Mouse (Mus musculus) kidney, embryonic 14.5 days (tissue): ENCODE data around the gene Muc1. TPM values are rescaled to one million over a fixed set of nuclear protein-coding genes. Genes with fewer than 3 reads are reported as not detected.

ENCODE experiments used
- ATAC-seq: fragments of 200-750 bp; cut with Nextera tagmentation; 2 replicates; pipeline ENCODE4 v1.8.0; 2017; ENCODE audit warnings: moderate number of reproducible peaks, mild to moderate bottlenecking, moderate TSS enrichment, moderate library complexity; ENCODE audit not compliant: low FRiP score, low TSS enrichment
- H3K27ac ChIP-seq: fragments of 300-500 bp; sonication (generic); 2 replicates; pipeline ENCODE4 v1.5.1; 2014; ENCODE audit warnings: low read depth, mild to moderate bottlenecking, low read length, moderate library complexity, mixed read lengths
- H3K27me3 ChIP-seq: fragments of 300-500 bp; sonication (generic); 2 replicates; pipeline ENCODE4 v1.6.1; 2014; ENCODE audit warnings: mild to moderate bottlenecking, low read length; ENCODE audit not compliant: control insufficient read depth, insufficient read depth
- H3K36me3 ChIP-seq: fragments of 300-500 bp; sonication (generic); 2 replicates; pipeline ENCODE4 v1.6.1; 2014; ENCODE audit warnings: low read length, mixed read lengths; ENCODE audit not compliant: control insufficient read depth, insufficient read depth
- H3K4me1 ChIP-seq: fragments of 300-500 bp; sonication (generic); 2 replicates; pipeline ENCODE4 v1.6.1; 2014; ENCODE audit warnings: low read length, mixed read lengths; ENCODE audit not compliant: control insufficient read depth, insufficient read depth
- H3K4me2 ChIP-seq: fragments of 300-500 bp; sonication (generic); replicated peaks from 2 replicates; pipeline ENCODE4 v1.6.1; 2014; ENCODE audit warnings: low read depth, mild to moderate bottlenecking, low read length
- H3K4me3 ChIP-seq: fragments of 300-500 bp; sonication (generic); 2 replicates; pipeline ENCODE4 v1.5.1; 2014; ENCODE audit warnings: mild to moderate bottlenecking, low read length
- H3K9ac ChIP-seq: fragments of 300-500 bp; sonication (generic); 2 replicates; pipeline ENCODE4 v1.6.1; 2014; ENCODE audit warnings: low read depth, mild to moderate bottlenecking, low read length, moderate library complexity
- H3K9me3 ChIP-seq: fragments of 300-500 bp; sonication (generic); 2 replicates; pipeline ENCODE4 v1.6.1; 2016; ENCODE audit warnings: low read length; ENCODE audit not compliant: control insufficient read depth
- WGBS: fragments of 180-500 bp; shearing (Covaris S2); extraction: QIAGEN DNeasy Blood & Tissue Kit; methylation state at CpG from one replicate; pipeline ENCODE4 v1.1.7; 2014; 5-methylcytosine and 5-hydroxymethylcytosine counted together
- polyA plus RNA-seq: library from polyadenylated mRNA; unstranded; fragments of >200 nt; fragmentation: Nextera tagmentation; extraction: Ambion mirVana; gene quantifications from 2 replicates; pipeline ENCODE4 v1.2.1, GENCODE M21; 2014

Gene Muc1
- polyA plus RNA-seq, 1 experiment from 2014 or later: 13.6 TPM

GRCm38 (mm10) chr3:89245688-89246171 lies 16.9 kb downstream of the Muc1 start, which contains the start of gene Krtcap2:
Gene Krtcap2 (plus strand): TSS chr3:89245966.
- Histone ChIP-seq H3K27me3 (no peaks in the 10 kb centered on the region), H3K4me2 (peak within 1 kb of the TSS; percentile 80), H3K4me3 (peak within 1 kb of the TSS; percentile 75), H3K36me3 (peaks cover 13% of the 10 kb centered on the region), H3K9me3 (no peaks in the 10 kb centered on the region), H3K27ac (peak within 1 kb of the TSS; percentile 65; the same call in 1 of the 2 replicates), H3K4me1 (peaks cover 32% of the 10 kb centered on the region), H3K9ac (peak within 1 kb of the TSS; percentile 81)
- ATAC-seq: peak; percentile 16; the same call in 1 of the 2 replicates
- 4% methylated on average over 20 of the region's 20 CpGs for WGBS

- WGBS: under 1% methylated on average over 42 of the region's 42 CpGs
- Histone ChIP-seq H3K4me3 (peak within 1 kb of the TSS; percentile 75), H3K9me3 (no peaks in the 10 kb centered on the region), H3K27me3 (peaks cover under 1% of the 10 kb centered on the region; the same call in 1 of the 2 replicates), H3K27ac (peak within 1 kb of the TSS; percentile 65; the same call in 1 of the 2 replicates), H3K36me3 (peaks cover 13% of the 10 kb centered on the region), H3K9ac (peak within 1 kb of the TSS; percentile 81), H3K4me2 (peak within 1 kb of the TSS; percentile 80), H3K4me1 (peaks cover 40% of the 10 kb centered on the region)
- ATAC-seq: peak; percentile 65
These were observed 17.6 kb downstream of the Muc1 start, which contains the start of gene Trim46 for GRCm38 (mm10) chr3:89246261-89247100. Gene Trim46 (minus strand): TSS chr3:89246309.

- peaks cover 6% of the 10 kb centered on the region; the same call in 1 of the 2 replicates for H3K27me3 ChIP-seq
- no peaks in the 10 kb centered on the region for H3K9me3 ChIP-seq
- H3K4me3 ChIP-seq: peak overlapping the region; percentile 75
- WGBS: 92% methylated on average over 4 of the region's 4 CpGs
- no peak for ATAC-seq
- H3K27ac ChIP-seq: no peak overlapping the region
- peak overlapping the region; percentile 81; the same call in 1 of the 2 replicates for H3K9ac ChIP-seq
- peaks cover 49% of the 10 kb centered on the region for H3K4me1 ChIP-seq
- peaks cover 13% of the 10 kb centered on the region for H3K36me3 ChIP-seq
- H3K4me2 ChIP-seq: peak overlapping the region; percentile 80
These were observed 18.6 kb downstream of the Muc1 start for GRCm38 (mm10) chr3:89247466-89247865.

- H3K27me3 ChIP-seq: peaks cover 6% of the 10 kb centered on the region; the same call in 1 of the 2 replicates
- H3K4me3 ChIP-seq: no peak overlapping the region
- H3K4me2 ChIP-seq: no peak overlapping the region
- H3K27ac ChIP-seq: peak overlapping the region; percentile 24; the same call in 1 of the 2 replicates
- H3K9me3 ChIP-seq: no peaks in the 10 kb centered on the region
- H3K4me1 ChIP-seq: peaks cover 38% of the 10 kb centered on the region
- ATAC-seq: 0 out of 2 replicates have a peak, but pooled peaks have one; percentile 2
- WGBS: 18% methylated on average over 7 of the region's 7 CpGs
- H3K36me3 ChIP-seq: peaks cover 13% of the 10 kb centered on the region
- no peak overlapping the region for H3K9ac ChIP-seq
These were observed 21.7 kb downstream of the Muc1 start for GRCm38 (mm10) chr3:89250435-89251040.

- Histone ChIP-seq H3K9me3 (no peaks in the 10 kb centered on the region), H3K36me3 (peaks cover 13% of the 10 kb centered on the region), H3K9ac (peak overlapping the region; percentile 23; the same call in 1 of the 2 replicates), H3K27ac (peak overlapping the region; percentile 24; the same call in 1 of the 2 replicates), H3K4me1 (peaks cover 32% of the 10 kb centered on the region), H3K27me3 (peaks cover 6% of the 10 kb centered on the region; the same call in 1 of the 2 replicates), H3K4me3 (no peak overlapping the region), H3K4me2 (peak overlapping the region; percentile 31)
- peak; percentile 61 for ATAC-seq
- under 1% methylated on average over 17 of the region's 17 CpGs for WGBS
These were observed 22.6 kb downstream of the Muc1 start for GRCm38 (mm10) chr3:89251365-89251895.

GRCm38 (mm10) chr3:89254994-89255393 lies 26.1 kb downstream of the Muc1 start:
- no peak for ATAC-seq
- WGBS: 91% methylated on average over 5 of the region's 5 CpGs
- Histone ChIP-seq H3K9ac (no peak overlapping the region), H3K4me3 (no peak overlapping the region), H3K27ac (no peak overlapping the region), H3K9me3 (no peaks in the 10 kb centered on the region), H3K36me3 (no peaks in the 10 kb centered on the region), H3K27me3 (peaks cover 6% of the 10 kb centered on the region; the same call in 1 of the 2 replicates), H3K4me1 (peaks cover 20% of the 10 kb centered on the region), H3K4me2 (no peak overlapping the region)

GRCm38 (mm10) chr3:89256177-89256576 lies 27.3 kb downstream of the Muc1 start:
- ATAC-seq: no peak
- H3K9me3 ChIP-seq: no peaks in the 10 kb centered on the region
- H3K27ac ChIP-seq: no peak overlapping the region
- H3K4me1 ChIP-seq: peaks cover 12% of the 10 kb centered on the region
- H3K36me3 ChIP-seq: no peaks in the 10 kb centered on the region
- no peak overlapping the region for H3K4me2 ChIP-seq
- peaks cover 6% of the 10 kb centered on the region; the same call in 1 of the 2 replicates for H3K27me3 ChIP-seq
- no peak overlapping the region for H3K9ac ChIP-seq
- no peak overlapping the region for H3K4me3 ChIP-seq
- WGBS: 77% methylated on average over 5 of the region's 5 CpGs

GRCm38 (mm10) chr3:89259076-89259475 lies 30.2 kb downstream of the Muc1 start, which contains the start of gene Dpm3:
Gene Dpm3 (plus strand): TSS chr3:89259358.
- no peak for ATAC-seq
- H3K4me2 ChIP-seq: no peak within 1 kb of the TSS
- 31% methylated on average over 7 of the region's 7 CpGs for WGBS
- no peak within 1 kb of the TSS for H3K4me3 ChIP-seq
- no peaks in the 10 kb centered on the region for H3K27me3 ChIP-seq
- H3K27ac ChIP-seq: no peak within 1 kb of the TSS
- no peak within 1 kb of the TSS for H3K9ac ChIP-seq
- no peaks in the 10 kb centered on the region for H3K4me1 ChIP-seq
- no peaks in the 10 kb centered on the region for H3K36me3 ChIP-seq
- H3K9me3 ChIP-seq: no peaks in the 10 kb centered on the region
